Mouse (Mus musculus): ENCODE measurements around the gene Lamp1. TPM values are rescaled to one million over a fixed set of nuclear protein-coding genes. Genes with fewer than 3 reads are reported as not detected.
A peak's percentile ranks its signal among the peaks of the same experiment; 100 is the strongest.

The Lamp1 gene
- polyA plus RNA-seq, 1 experiment from 2014 or later = 299 TPM

- no peak for ATAC-seq (replicated peaks; ENCODE audit: low FRiP score)
- H3K27me3 ChIP-seq = no peaks in the 10 kb centered on the region
- no peak overlapping the region for H3K4me3 ChIP-seq (replicated peaks)
- H3K27ac ChIP-seq = no peak overlapping the region
- 77% methylated on average over 9 of the region's 9 CpGs for WGBS
- no peak overlapping the region for H3K9ac ChIP-seq
- H3K9me3 ChIP-seq (replicated peaks) = no peaks in the 10 kb centered on the region
- no peak overlapping the region for H3K4me2 ChIP-seq
- peaks cover 8% of the 10 kb centered on the region; the same call in 1 of the 2 replicates for H3K36me3 ChIP-seq
- no peaks in the 10 kb centered on the region for H3K4me1 ChIP-seq
Observed at GRCm38 (mm10) chr8:13187229-13187628, 28.3 kb downstream of the Lamp1 start.

- no peaks in the 10 kb centered on the region for H3K4me1 ChIP-seq
- H3K4me3 ChIP-seq (replicated peaks) = no peak overlapping the region
- no peak overlapping the region for H3K4me2 ChIP-seq
- WGBS = 78% methylated on average over 7 of the region's 7 CpGs
- H3K36me3 ChIP-seq = peaks cover 8% of the 10 kb centered on the region; the same call in 1 of the 2 replicates
- no peaks in the 10 kb centered on the region for H3K27me3 ChIP-seq
- ATAC-seq (replicated peaks; ENCODE audit: low FRiP score) = no peak
- H3K27ac ChIP-seq = no peak overlapping the region
- H3K9ac ChIP-seq = no peak overlapping the region
- no peaks in the 10 kb centered on the region for H3K9me3 ChIP-seq (replicated peaks)
Observed at GRCm38 (mm10) chr8:13187638-13188037, 28.7 kb downstream of the Lamp1 start.

GRCm38 (mm10) chr8:13188052-13188555, 29.1 kb downstream of the Lamp1 start:
- no peak for ATAC-seq (replicated peaks; ENCODE audit: low FRiP score)
- WGBS = 88% methylated on average over 13 of the region's 13 CpGs

GRCm38 (mm10) chr8:13188857-13189256, 29.9 kb downstream of the Lamp1 start:
- no peaks in the 10 kb centered on the region for H3K9me3 ChIP-seq (replicated peaks)
- H3K9ac ChIP-seq = no peak overlapping the region
- no peak for ATAC-seq (replicated peaks; ENCODE audit: low FRiP score)
- H3K27me3 ChIP-seq = no peaks in the 10 kb centered on the region
- peaks cover 8% of the 10 kb centered on the region; the same call in 1 of the 2 replicates for H3K36me3 ChIP-seq
- no peaks in the 10 kb centered on the region for H3K4me1 ChIP-seq
- H3K27ac ChIP-seq = no peak overlapping the region
- no peak overlapping the region for H3K4me2 ChIP-seq
- WGBS = 70% methylated on average over 1 of the region's 1 CpGs
- no peak overlapping the region for H3K4me3 ChIP-seq (replicated peaks)

More at GRCm38 (mm10) chr8:13188052-13188555, 29.1 kb downstream of the Lamp1 start:
- Histone ChIP-seq H3K9me3 (replicated peaks) (no peaks in the 10 kb centered on the region), H3K4me1 (no peaks in the 10 kb centered on the region), H3K4me2 (no peak overlapping the region), H3K36me3 (peaks cover 8% of the 10 kb centered on the region; the same call in 1 of the 2 replicates), H3K4me3 (replicated peaks) (no peak overlapping the region), H3K9ac (no peak overlapping the region), H3K27me3 (no peaks in the 10 kb centered on the region), H3K27ac (no peak overlapping the region)

- Histone ChIP-seq H3K9ac (no peak overlapping the region), H3K9me3 (replicated peaks) (no peaks in the 10 kb centered on the region), H3K27me3 (no peaks in the 10 kb centered on the region), H3K4me3 (replicated peaks) (no peak overlapping the region), H3K4me1 (no peaks in the 10 kb centered on the region), H3K27ac (no peak overlapping the region), H3K36me3 (0 out of 2 replicates have a peak, but pooled peaks cover 3% of the 10 kb centered on the region), H3K4me2 (no peak overlapping the region)
- ATAC-seq (replicated peaks; ENCODE audit: low FRiP score) = no peak
- 88% methylated on average over 8 of the region's 8 CpGs for WGBS
Observed at GRCm38 (mm10) chr8:13190235-13190634, 31.3 kb downstream of the Lamp1 start.

GRCm38 (mm10) chr8:13194818-13195217, 35.9 kb downstream of the Lamp1 start:
- no peak overlapping the region for H3K27ac ChIP-seq
- no peak overlapping the region for H3K4me3 ChIP-seq (replicated peaks)
- H3K4me2 ChIP-seq = no peak overlapping the region
- no peak for ATAC-seq (replicated peaks; ENCODE audit: low FRiP score)
- 0 out of 2 replicates have a peak, but pooled peaks cover 3% of the 10 kb centered on the region for H3K36me3 ChIP-seq
- H3K4me1 ChIP-seq = peaks cover 2% of the 10 kb centered on the region
- H3K9me3 ChIP-seq (replicated peaks) = no peaks in the 10 kb centered on the region
- WGBS = 57% methylated on average over 10 of the region's 10 CpGs
- no peak overlapping the region for H3K9ac ChIP-seq
- peaks cover 9% of the 10 kb centered on the region for H3K27me3 ChIP-seq

GRCm38 (mm10) chr8:13197493-13197892, 38.5 kb downstream of the Lamp1 start:
- peaks cover 35% of the 10 kb centered on the region for H3K27me3 ChIP-seq

GRCm38 (mm10) chr8:13199385-13200061, 40.6 kb downstream of the Lamp1 start:
- peak overlapping the region; percentile 81 for H3K4me3 ChIP-seq (replicated peaks)
- H3K9ac ChIP-seq = no peak overlapping the region
- H3K27ac ChIP-seq = no peak overlapping the region
- peaks cover 42% of the 10 kb centered on the region for H3K27me3 ChIP-seq
- H3K36me3 ChIP-seq = no peaks in the 10 kb centered on the region
- H3K4me1 ChIP-seq = peaks cover 13% of the 10 kb centered on the region
- no peaks in the 10 kb centered on the region for H3K9me3 ChIP-seq (replicated peaks)
- no peak for ATAC-seq (replicated peaks; ENCODE audit: low FRiP score)
- peak overlapping the region; percentile 94 for H3K4me2 ChIP-seq
- WGBS = 28% methylated on average over 14 of the region's 14 CpGs

More at GRCm38 (mm10) chr8:13197493-13197892, 38.5 kb downstream of the Lamp1 start:
- no peak overlapping the region for H3K27ac ChIP-seq
- ATAC-seq (replicated peaks; ENCODE audit: low FRiP score) = no peak
- H3K36me3 ChIP-seq = no peaks in the 10 kb centered on the region
- 82% methylated on average over 5 of the region's 5 CpGs for WGBS
- peaks cover 13% of the 10 kb centered on the region for H3K4me1 ChIP-seq
- no peaks in the 10 kb centered on the region for H3K9me3 ChIP-seq (replicated peaks)
- H3K4me2 ChIP-seq = no peak overlapping the region
- H3K4me3 ChIP-seq (replicated peaks) = no peak overlapping the region
- no peak overlapping the region for H3K9ac ChIP-seq

- ATAC-seq (replicated peaks; ENCODE audit: low FRiP score) = peak; percentile 70
- no peaks in the 10 kb centered on the region for H3K36me3 ChIP-seq
- WGBS = under 1% methylated on average over 50 of the region's 58 CpGs
Observed at GRCm38 (mm10) chr8:13200301-13201012, 41.5 kb downstream of the Lamp1 start, which contains the start of gene Grtp1. Grtp1 (minus strand) TSS chr8:13200620.

GRCm38 (mm10) chr8:13201013-13201334, 42.0 kb downstream of the Lamp1 start:
- H3K27ac ChIP-seq = 0 out of 2 replicates have a peak overlapping the region, but pooled peaks have one; percentile 32
- peak overlapping the region; percentile 68 for H3K9ac ChIP-seq
- no peak for ATAC-seq (replicated peaks; ENCODE audit: low FRiP score)
- peak overlapping the region; percentile 81 for H3K4me3 ChIP-seq (replicated peaks)
- H3K9me3 ChIP-seq (replicated peaks) = no peaks in the 10 kb centered on the region
- peaks cover 13% of the 10 kb centered on the region for H3K4me1 ChIP-seq
- peaks cover 42% of the 10 kb centered on the region for H3K27me3 ChIP-seq
- WGBS = under 1% methylated on average over 18 of the region's 18 CpGs
- no peaks in the 10 kb centered on the region for H3K36me3 ChIP-seq
- peak overlapping the region; percentile 94 for H3K4me2 ChIP-seq

More at GRCm38 (mm10) chr8:13200301-13201012, 41.5 kb downstream of the Lamp1 start, which contains the start of gene Grtp1:
- Histone ChIP-seq H3K4me1 (peaks cover 13% of the 10 kb centered on the region), H3K4me3 (replicated peaks) (peak within 1 kb of the TSS; percentile 81), H3K27me3 (peaks cover 42% of the 10 kb centered on the region), H3K9ac (peak within 1 kb of the TSS; percentile 68), H3K27ac (0 out of 2 replicates have a peak within 1 kb of the TSS, but pooled peaks have one; percentile 32), H3K4me2 (peak within 1 kb of the TSS; percentile 94), H3K9me3 (replicated peaks) (no peaks in the 10 kb centered on the region)

- H3K4me3 ChIP-seq (replicated peaks) = 0 out of 2 replicates have a peak overlapping the region, but pooled peaks have one; percentile 81
- 36% methylated on average over 3 of the region's 3 CpGs for WGBS
- peak overlapping the region; percentile 94; the same call in 1 of the 2 replicates for H3K4me2 ChIP-seq
- no peak for ATAC-seq (replicated peaks; ENCODE audit: low FRiP score)
- H3K4me1 ChIP-seq = peaks cover 13% of the 10 kb centered on the region
- peaks cover 42% of the 10 kb centered on the region for H3K27me3 ChIP-seq
- H3K9ac ChIP-seq = no peak overlapping the region
- no peak overlapping the region for H3K27ac ChIP-seq
- H3K36me3 ChIP-seq = no peaks in the 10 kb centered on the region
- H3K9me3 ChIP-seq (replicated peaks) = no peaks in the 10 kb centered on the region
Observed at GRCm38 (mm10) chr8:13202041-13202440, 43.1 kb downstream of the Lamp1 start.

- Histone ChIP-seq H3K27ac (no peak overlapping the region), H3K4me2 (no peak overlapping the region), H3K36me3 (no peaks in the 10 kb centered on the region), H3K4me3 (replicated peaks) (no peak overlapping the region), H3K4me1 (peaks cover 13% of the 10 kb centered on the region), H3K9me3 (replicated peaks) (no peaks in the 10 kb centered on the region), H3K9ac (no peak overlapping the region), H3K27me3 (peaks cover 42% of the 10 kb centered on the region)
- no peak for ATAC-seq (replicated peaks; ENCODE audit: low FRiP score)
- WGBS = 94% methylated on average over 3 of the region's 3 CpGs
Observed at GRCm38 (mm10) chr8:13202806-13203205, 43.8 kb downstream of the Lamp1 start.

Measured in kidney, embryonic 15.5 days (tissue).